Mouse (Mus musculus): ENCODE data around the gene Fbxl21. TPM values are rescaled to one million over a fixed set of nuclear protein-coding genes. Genes with fewer than 3 reads are reported as not detected.

The Fbxl21 gene
- polyA plus RNA-seq, 1 experiment from 2014 or later = 1.5 TPM

DNA sequence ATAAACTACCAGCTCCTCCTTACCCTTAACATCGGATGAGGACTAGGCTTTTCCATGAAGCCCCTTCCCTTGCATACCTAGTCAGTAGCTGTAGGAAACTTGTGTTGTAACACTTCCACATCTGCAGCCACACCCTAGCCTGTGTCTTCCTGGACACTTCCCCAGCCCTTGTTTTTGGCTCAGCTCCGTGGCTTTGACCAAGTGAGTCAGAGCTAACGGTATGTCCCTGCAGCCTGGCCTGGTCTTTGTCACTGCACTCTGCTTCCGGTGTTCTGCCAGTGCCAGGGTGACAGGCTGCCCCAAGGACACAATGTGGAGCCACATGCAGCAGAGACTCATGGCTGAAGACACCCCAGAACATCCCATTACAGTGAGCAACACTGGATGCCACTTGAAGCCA lies 27.1 kb downstream of the Fbxl21 start:
- H3K27me3 ChIP-seq (ENCODE audit: control insufficient read depth, insufficient read depth, low read length) = no peaks in the 10 kb centered on the region
- H3K9me3 ChIP-seq (ENCODE audit: control insufficient read depth, low read length) = no peaks in the 10 kb centered on the region
- peak; percentile 74 for ATAC-seq (ENCODE audit: insufficient number of reproducible peaks, insufficient read depth, low FRiP score, low read depth)
- no peak overlapping the region for H3K9ac ChIP-seq (ENCODE audit: low read length)
- H3K4me3 ChIP-seq (ENCODE audit: control insufficient read depth in 1 of 2, insufficient read depth in 1 of 2, low read depth in 1 of 2, low read length in 2 of 2) = no peak overlapping the region
- 0 out of 4 replicates have a peak overlapping the region, but pooled peaks have one; percentile 9 to 12 for H3K27ac ChIP-seq (replicated peaks in 1 of 2; ENCODE audit: control insufficient read depth in 1 of 2, insufficient read depth in 1 of 2, low read depth in 2 of 2, low read length in 2 of 2)
- 21% methylated on average over 4 of the region's 4 CpGs for WGBS
- peaks cover 11 to 18% of the 10 kb centered on the region in 2 experiments for H3K4me1 ChIP-seq (ENCODE audit: control insufficient read depth in 2 of 2, insufficient read depth in 2 of 2, low read length in 2 of 2)
- H3K36me3 ChIP-seq (ENCODE audit: control insufficient read depth, insufficient read depth, low read length) = no peaks in the 10 kb centered on the region
- H3K4me2 ChIP-seq (ENCODE audit: low read length) = no peak overlapping the region

DNA sequence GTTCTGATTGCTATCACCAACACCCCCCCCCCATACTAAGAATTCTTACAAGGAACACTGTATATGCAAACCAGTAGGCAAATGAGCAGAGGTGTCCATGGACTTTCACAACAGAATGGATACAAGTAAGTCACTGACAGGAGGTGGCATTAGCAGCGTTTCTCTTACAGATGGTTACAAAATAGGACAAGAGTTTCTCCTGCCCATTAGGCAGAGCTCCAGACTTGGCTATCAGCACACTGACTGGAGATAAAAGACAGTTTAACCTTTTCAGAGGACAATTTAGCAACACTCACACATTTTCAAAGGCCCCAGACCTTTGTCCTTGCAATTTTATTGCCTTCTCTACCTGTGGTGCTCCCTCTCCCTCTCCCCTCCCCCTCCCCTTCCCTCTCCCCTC lies 28.3 kb downstream of the Fbxl21 start:
- 4% methylated on average over 1 of the region's 1 CpGs for WGBS
- Histone ChIP-seq H3K9me3 (ENCODE audit: control insufficient read depth, low read length) (no peaks in the 10 kb centered on the region), H3K27ac (replicated peaks in 1 of 2; ENCODE audit: control insufficient read depth in 1 of 2, insufficient read depth in 1 of 2, low read depth in 2 of 2, low read length in 2 of 2) (no peak overlapping the region), H3K4me1 (ENCODE audit: control insufficient read depth in 2 of 2, insufficient read depth in 2 of 2, low read length in 2 of 2) (peaks cover 11 to 18% of the 10 kb centered on the region in 2 experiments), H3K4me3 (ENCODE audit: control insufficient read depth in 1 of 2, insufficient read depth in 1 of 2, low read depth in 1 of 2, low read length in 2 of 2) (no peak overlapping the region), H3K36me3 (ENCODE audit: control insufficient read depth, insufficient read depth, low read length) (no peaks in the 10 kb centered on the region), H3K9ac (ENCODE audit: low read length) (no peak overlapping the region), H3K27me3 (ENCODE audit: control insufficient read depth, insufficient read depth, low read length) (no peaks in the 10 kb centered on the region), H3K4me2 (ENCODE audit: low read length) (no peak overlapping the region)
- no peak for ATAC-seq (ENCODE audit: insufficient number of reproducible peaks, insufficient read depth, low FRiP score, low read depth)

DNA sequence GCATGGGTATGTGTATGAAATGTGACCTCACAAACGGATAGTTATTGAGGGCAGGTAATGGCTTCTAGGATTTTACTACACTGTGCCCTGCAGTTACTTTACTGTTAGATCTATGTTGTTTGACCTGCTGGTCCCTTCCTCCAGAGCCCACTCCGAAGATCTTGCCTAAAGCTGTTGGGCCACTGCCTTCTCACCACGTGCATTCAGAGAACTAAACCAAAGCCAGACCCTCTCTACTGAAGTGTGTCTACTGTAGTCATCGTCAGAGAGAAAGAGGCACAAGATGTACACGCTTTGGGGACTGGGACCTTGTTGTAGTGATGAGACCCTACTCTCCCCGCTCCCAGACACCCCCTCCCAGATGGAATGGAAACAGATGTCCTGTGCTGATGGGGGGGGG lies 29.4 kb downstream of the Fbxl21 start:
- no peaks in the 10 kb centered on the region for H3K27me3 ChIP-seq (ENCODE audit: control insufficient read depth, insufficient read depth, low read length)
- H3K36me3 ChIP-seq (ENCODE audit: control insufficient read depth, insufficient read depth, low read length) = no peaks in the 10 kb centered on the region
- H3K4me1 ChIP-seq (ENCODE audit: control insufficient read depth in 2 of 2, insufficient read depth in 2 of 2, low read length in 2 of 2) = peaks cover 11 to 22% of the 10 kb centered on the region in 2 experiments
- no peak overlapping the region for H3K4me3 ChIP-seq (ENCODE audit: control insufficient read depth in 1 of 2, insufficient read depth in 1 of 2, low read depth in 1 of 2, low read length in 2 of 2)
- 75% methylated on average over 6 of the region's 6 CpGs for WGBS
- no peak overlapping the region for H3K4me2 ChIP-seq (ENCODE audit: low read length)
- no peak overlapping the region for H3K27ac ChIP-seq (replicated peaks in 1 of 2; ENCODE audit: control insufficient read depth in 1 of 2, insufficient read depth in 1 of 2, low read depth in 2 of 2, low read length in 2 of 2)
- no peaks in the 10 kb centered on the region for H3K9me3 ChIP-seq (ENCODE audit: control insufficient read depth, low read length)
- no peak overlapping the region for H3K9ac ChIP-seq (ENCODE audit: low read length)
- no peak for ATAC-seq (ENCODE audit: insufficient number of reproducible peaks, insufficient read depth, low FRiP score, low read depth)

DNA sequence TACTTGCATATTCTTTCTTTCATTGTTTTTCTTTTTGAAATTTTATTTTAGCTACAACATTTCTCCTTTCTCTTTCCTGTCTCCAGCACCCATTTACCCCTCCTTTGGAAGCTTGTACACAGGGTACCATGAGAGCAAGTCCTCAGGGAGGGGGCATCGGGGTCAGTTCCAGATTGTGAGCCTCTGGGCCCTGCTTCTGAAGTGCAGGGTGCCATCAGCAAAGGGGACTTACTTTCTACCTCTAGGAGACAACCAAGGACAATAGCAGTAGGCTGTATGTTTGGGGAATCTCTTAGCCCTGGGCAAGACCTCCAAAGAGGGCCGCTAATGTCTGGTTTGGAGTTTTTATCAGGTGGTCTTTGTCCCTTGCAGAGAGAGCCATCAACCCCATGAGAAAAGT lies 31.7 kb downstream of the Fbxl21 start:
- WGBS = 58% methylated on average over 2 of the region's 2 CpGs
- H3K4me1 ChIP-seq (ENCODE audit: control insufficient read depth in 2 of 2, insufficient read depth in 2 of 2, low read length in 2 of 2) = peaks cover 15 to 22% of the 10 kb centered on the region in 2 experiments
- H3K9me3 ChIP-seq (ENCODE audit: control insufficient read depth, low read length) = no peaks in the 10 kb centered on the region
- H3K4me3 ChIP-seq (ENCODE audit: control insufficient read depth in 1 of 2, insufficient read depth in 1 of 2, low read depth in 1 of 2, low read length in 2 of 2) = no peak overlapping the region
- H3K27ac ChIP-seq (replicated peaks in 1 of 2; ENCODE audit: control insufficient read depth in 1 of 2, insufficient read depth in 1 of 2, low read depth in 2 of 2, low read length in 2 of 2) = no peak overlapping the region
- no peak for ATAC-seq (ENCODE audit: insufficient number of reproducible peaks, insufficient read depth, low FRiP score, low read depth)
- no peak overlapping the region for H3K4me2 ChIP-seq (ENCODE audit: low read length)
- H3K36me3 ChIP-seq (ENCODE audit: control insufficient read depth, insufficient read depth, low read length) = no peaks in the 10 kb centered on the region
- H3K27me3 ChIP-seq (ENCODE audit: control insufficient read depth, insufficient read depth, low read length) = no peaks in the 10 kb centered on the region
- H3K9ac ChIP-seq (ENCODE audit: low read length) = no peak overlapping the region

DNA sequence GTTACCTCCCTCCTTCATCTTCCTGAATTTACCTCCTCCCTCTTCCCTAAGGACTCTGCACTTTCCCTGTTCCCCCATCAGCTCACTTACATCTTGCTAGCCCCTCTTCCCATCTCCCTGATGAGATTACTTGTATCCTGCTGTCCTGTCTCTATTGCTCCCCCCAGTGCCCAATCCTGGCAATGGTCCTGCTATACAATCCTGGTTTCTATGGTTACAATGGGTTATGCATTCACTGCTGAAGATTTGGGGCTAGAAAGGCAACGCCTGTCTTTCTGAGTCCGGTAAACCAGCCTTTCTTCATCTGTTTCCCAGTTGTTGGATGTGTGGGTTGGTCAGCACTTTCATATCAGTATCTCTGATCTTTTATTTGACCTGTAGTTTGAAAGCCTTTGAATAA lies 32.1 kb downstream of the Fbxl21 start:
- no peak overlapping the region for H3K9ac ChIP-seq (ENCODE audit: low read length)
- ATAC-seq (ENCODE audit: insufficient number of reproducible peaks, insufficient read depth, low FRiP score, low read depth) = no peak
- H3K4me1 ChIP-seq (ENCODE audit: control insufficient read depth in 2 of 2, insufficient read depth in 2 of 2, low read length in 2 of 2) = peaks cover 15 to 22% of the 10 kb centered on the region in 2 experiments
- H3K27me3 ChIP-seq (ENCODE audit: control insufficient read depth, insufficient read depth, low read length) = no peaks in the 10 kb centered on the region
- H3K27ac ChIP-seq (replicated peaks in 1 of 2; ENCODE audit: control insufficient read depth in 1 of 2, insufficient read depth in 1 of 2, low read depth in 2 of 2, low read length in 2 of 2) = no peak overlapping the region
- 36% methylated on average over 2 of the region's 2 CpGs for WGBS
- H3K4me3 ChIP-seq (ENCODE audit: control insufficient read depth in 1 of 2, insufficient read depth in 1 of 2, low read depth in 1 of 2, low read length in 2 of 2) = no peak overlapping the region
- H3K4me2 ChIP-seq (ENCODE audit: low read length) = no peak overlapping the region
- no peaks in the 10 kb centered on the region for H3K9me3 ChIP-seq (ENCODE audit: control insufficient read depth, low read length)
- H3K36me3 ChIP-seq (ENCODE audit: control insufficient read depth, insufficient read depth, low read length) = no peaks in the 10 kb centered on the region

DNA sequence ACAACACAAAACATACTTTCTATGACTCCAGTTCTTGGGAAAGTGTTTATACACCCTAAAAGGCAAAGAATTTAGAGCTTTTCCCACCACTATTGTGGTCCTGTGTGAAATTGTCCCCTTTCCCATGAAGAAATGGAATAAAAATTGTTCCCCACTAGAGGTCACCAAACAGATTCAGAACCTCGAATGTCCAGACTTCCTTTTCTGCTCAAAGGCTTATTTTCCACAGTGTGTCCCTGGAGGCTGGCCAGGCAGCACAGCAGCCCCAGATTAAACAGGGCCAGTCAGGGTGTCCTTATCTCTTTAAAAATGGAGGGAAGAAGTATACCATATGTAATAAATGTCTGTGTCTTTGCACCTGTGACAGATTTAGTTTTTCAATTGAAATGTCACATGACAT lies 33.7 kb downstream of the Fbxl21 start:
- H3K4me2 ChIP-seq (ENCODE audit: low read length) = no peak overlapping the region
- H3K36me3 ChIP-seq (ENCODE audit: control insufficient read depth, insufficient read depth, low read length) = no peaks in the 10 kb centered on the region
- ATAC-seq (ENCODE audit: insufficient number of reproducible peaks, insufficient read depth, low FRiP score, low read depth) = no peak
- 0% methylated on average over 1 of the region's 1 CpGs for WGBS
- H3K27ac ChIP-seq (replicated peaks in 1 of 2; ENCODE audit: control insufficient read depth in 1 of 2, insufficient read depth in 1 of 2, low read depth in 2 of 2, low read length in 2 of 2) = no peak overlapping the region
- no peak overlapping the region for H3K9ac ChIP-seq (ENCODE audit: low read length)
- no peak overlapping the region for H3K4me3 ChIP-seq (ENCODE audit: control insufficient read depth in 1 of 2, insufficient read depth in 1 of 2, low read depth in 1 of 2, low read length in 2 of 2)
- peaks cover 12 to 17% of the 10 kb centered on the region in 2 experiments for H3K4me1 ChIP-seq (ENCODE audit: control insufficient read depth in 2 of 2, insufficient read depth in 2 of 2, low read length in 2 of 2)
- no peaks in the 10 kb centered on the region for H3K27me3 ChIP-seq (ENCODE audit: control insufficient read depth, insufficient read depth, low read length)
- no peaks in the 10 kb centered on the region for H3K9me3 ChIP-seq (ENCODE audit: control insufficient read depth, low read length)

DNA sequence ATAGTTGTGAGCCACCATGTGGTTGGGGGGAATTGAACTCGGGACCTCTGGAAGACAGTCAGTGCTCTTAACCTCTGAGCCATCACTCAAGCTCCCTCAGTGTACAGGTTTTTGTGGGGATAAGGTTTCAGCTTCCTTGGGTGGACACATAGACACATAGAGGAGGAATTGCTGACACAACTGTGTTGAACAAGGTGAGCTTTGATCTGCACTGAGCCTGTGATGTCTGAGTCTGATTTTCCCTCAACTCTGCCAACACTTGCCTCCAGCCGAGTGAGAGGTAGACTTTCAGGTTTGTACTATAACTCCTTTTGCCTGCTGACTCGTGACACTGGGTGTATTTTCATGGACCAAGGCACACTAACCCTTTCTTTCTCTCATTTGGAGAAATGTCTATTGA lies 34.4 kb downstream of the Fbxl21 start:
- Histone ChIP-seq H3K27me3 (ENCODE audit: control insufficient read depth, insufficient read depth, low read length) (no peaks in the 10 kb centered on the region), H3K9me3 (ENCODE audit: control insufficient read depth, low read length) (no peaks in the 10 kb centered on the region), H3K36me3 (ENCODE audit: control insufficient read depth, insufficient read depth, low read length) (no peaks in the 10 kb centered on the region), H3K4me3 (ENCODE audit: control insufficient read depth in 1 of 2, insufficient read depth in 1 of 2, low read depth in 1 of 2, low read length in 2 of 2) (no peak overlapping the region), H3K9ac (ENCODE audit: low read length) (no peak overlapping the region), H3K4me1 (ENCODE audit: control insufficient read depth in 2 of 2, insufficient read depth in 2 of 2, low read length in 2 of 2) (peaks cover 11 to 13% of the 10 kb centered on the region in 2 experiments), H3K27ac (replicated peaks in 1 of 2; ENCODE audit: control insufficient read depth in 1 of 2, insufficient read depth in 1 of 2, low read depth in 2 of 2, low read length in 2 of 2) (no peak overlapping the region), H3K4me2 (ENCODE audit: low read length) (no peak overlapping the region)
- WGBS = 74% methylated on average over 3 of the region's 3 CpGs
- ATAC-seq (ENCODE audit: insufficient number of reproducible peaks, insufficient read depth, low FRiP score, low read depth) = no peak

DNA sequence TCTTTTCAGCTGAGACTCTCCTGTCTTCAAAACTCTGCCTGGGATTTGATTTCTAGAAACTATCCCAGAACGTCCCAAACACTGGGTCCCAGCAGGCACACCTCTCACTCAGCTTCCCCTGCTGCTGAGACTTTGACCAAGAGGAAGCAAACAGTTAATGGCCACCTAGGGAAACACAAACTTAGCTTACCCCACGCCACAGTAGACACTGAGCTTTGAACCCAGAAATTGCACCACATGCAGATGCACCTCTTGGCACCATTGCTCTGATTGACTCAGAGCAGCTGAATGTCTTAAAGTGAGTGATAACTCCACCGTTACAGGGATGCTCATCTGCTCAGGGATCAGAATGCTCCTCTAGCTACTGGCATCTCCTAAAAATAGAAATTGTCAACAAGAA lies 36.5 kb downstream of the Fbxl21 start:
- Histone ChIP-seq H3K4me1 (ENCODE audit: control insufficient read depth in 2 of 2, insufficient read depth in 2 of 2, low read length in 2 of 2) (peaks cover 5 to 6% of the 10 kb centered on the region in 2 experiments; a peak in 2 of 4 replicates), H3K36me3 (ENCODE audit: control insufficient read depth, insufficient read depth, low read length) (no peaks in the 10 kb centered on the region), H3K9me3 (ENCODE audit: control insufficient read depth, low read length) (no peaks in the 10 kb centered on the region), H3K27ac (replicated peaks in 1 of 2; ENCODE audit: control insufficient read depth in 1 of 2, insufficient read depth in 1 of 2, low read depth in 2 of 2, low read length in 2 of 2) (no peak overlapping the region), H3K27me3 (ENCODE audit: control insufficient read depth, insufficient read depth, low read length) (no peaks in the 10 kb centered on the region), H3K9ac (ENCODE audit: low read length) (no peak overlapping the region), H3K4me2 (ENCODE audit: low read length) (no peak overlapping the region), H3K4me3 (ENCODE audit: control insufficient read depth in 1 of 2, insufficient read depth in 1 of 2, low read depth in 1 of 2, low read length in 2 of 2) (no peak overlapping the region)
- ATAC-seq (ENCODE audit: insufficient number of reproducible peaks, insufficient read depth, low FRiP score, low read depth) = no peak
- 37% methylated on average over 3 of the region's 3 CpGs for WGBS
